Mouse (Mus musculus) midbrain, embryonic 16.5 days (tissue): Measurements from ENCODE around the gene Ubxn10. TPM values are rescaled to one million over a fixed set of nuclear protein-coding genes. Genes with fewer than 3 reads are reported as not detected.

ENCODE experiments used
- ATAC-seq: fragments of 200-750 bp; cut with Nextera tagmentation; 2 replicates; pipeline ENCODE4 v1.8.0; 2017; ENCODE audit warnings: moderate TSS enrichment
- H3K27ac ChIP-seq: fragments of 300-500 bp; sonication (generic); 2 replicates; pipeline ENCODE4 v1.5.1; 2014; ENCODE audit warnings: mild to moderate bottlenecking, low read length, mixed read lengths
- H3K27me3 ChIP-seq: fragments of 300-500 bp; sonication (generic); 2 replicates; pipeline ENCODE4 v1.6.1; 2014; ENCODE audit warnings: low read depth, low read length, mixed read lengths; ENCODE audit not compliant: control insufficient read depth, insufficient read depth
- H3K36me3 ChIP-seq: fragments of 300-500 bp; sonication (generic); 2 replicates; pipeline ENCODE4 v1.6.1; 2014; ENCODE audit warnings: mild to moderate bottlenecking, low read length, moderate library complexity, mixed read lengths; ENCODE audit not compliant: control insufficient read depth, insufficient read depth
- H3K4me1 ChIP-seq: fragments of 300-500 bp; sonication (generic); 2 replicates; pipeline ENCODE4 v1.6.1; 2014; ENCODE audit warnings: mild to moderate bottlenecking, low read length, mixed read lengths; ENCODE audit not compliant: control insufficient read depth, insufficient read depth
- H3K4me2 ChIP-seq: fragments of 300-500 bp; sonication (generic); 2 replicates; pipeline ENCODE4 v1.6.1; 2014; ENCODE audit warnings: mild to moderate bottlenecking, low read length, mixed read lengths
- H3K4me3 ChIP-seq: fragments of 300-500 bp; sonication (generic); 2 replicates; pipeline ENCODE4 v1.5.1; 2014; ENCODE audit warnings: low read depth, mild to moderate bottlenecking, low read length, moderate library complexity, mixed read lengths
- H3K9ac ChIP-seq: fragments of 300-500 bp; sonication (generic); 2 replicates; pipeline ENCODE4 v1.6.1; 2014; ENCODE audit warnings: low read depth, low read length, mixed read lengths
- H3K9me3 ChIP-seq: fragments of 300-500 bp; sonication (generic); replicated peaks from 2 replicates; pipeline ENCODE4 v1.6.1; 2014; ENCODE audit warnings: mild to moderate bottlenecking, low read length, mixed read lengths; ENCODE audit not compliant: control insufficient read depth, poor library complexity, severe bottlenecking
- WGBS: fragments of 180-500 bp; shearing (Covaris S2); extraction: QIAGEN DNeasy Blood & Tissue Kit; methylation state at CpG from one replicate; pipeline ENCODE4 v1.1.7; 2014; 5-methylcytosine and 5-hydroxymethylcytosine counted together
- polyA plus RNA-seq: library from polyadenylated mRNA; unstranded; fragments of >200 nt; fragmentation: Nextera tagmentation; extraction: Ambion mirVana; gene quantifications from 2 replicates; pipeline ENCODE4 v1.2.1, GENCODE M21; 2015

The Ubxn10 gene
- polyA plus RNA-seq, 1 experiment from 2014 or later, result 5.4 TPM

DNA sequence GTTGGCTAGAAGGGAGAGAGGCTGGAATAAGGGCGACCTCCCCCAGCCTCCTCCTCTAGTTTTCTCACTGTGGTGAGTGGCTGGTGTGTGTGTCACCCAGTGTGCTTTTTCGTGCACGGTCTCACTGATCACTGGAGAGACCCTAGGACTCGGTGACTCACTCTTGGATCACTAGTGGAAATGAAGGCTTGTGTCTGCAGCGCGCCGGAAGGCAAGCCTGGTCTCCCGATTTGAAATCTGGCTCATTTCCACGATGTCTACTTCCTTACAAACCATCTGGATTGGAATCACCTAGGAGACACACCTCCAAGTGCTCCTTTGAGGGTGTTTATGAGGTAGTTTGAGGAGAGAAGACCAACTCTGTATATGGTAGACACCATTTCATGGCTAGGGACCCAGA lies 9.9 kb upstream of the Ubxn10 start:
- H3K4me1 ChIP-seq, result 0 out of 2 replicates have a peak, but pooled peaks cover 7% of the 10 kb centered on the region
- no peak overlapping the region for H3K9ac ChIP-seq
- H3K36me3 ChIP-seq, result no peaks in the 10 kb centered on the region
- H3K27ac ChIP-seq, result no peak overlapping the region
- WGBS, result 91% methylated on average over 9 of the region's 9 CpGs
- H3K4me2 ChIP-seq, result no peak overlapping the region
- H3K4me3 ChIP-seq, result no peak overlapping the region
- no peak for ATAC-seq
- no peaks in the 10 kb centered on the region for H3K27me3 ChIP-seq
- no peaks in the 10 kb centered on the region for H3K9me3 ChIP-seq

DNA sequence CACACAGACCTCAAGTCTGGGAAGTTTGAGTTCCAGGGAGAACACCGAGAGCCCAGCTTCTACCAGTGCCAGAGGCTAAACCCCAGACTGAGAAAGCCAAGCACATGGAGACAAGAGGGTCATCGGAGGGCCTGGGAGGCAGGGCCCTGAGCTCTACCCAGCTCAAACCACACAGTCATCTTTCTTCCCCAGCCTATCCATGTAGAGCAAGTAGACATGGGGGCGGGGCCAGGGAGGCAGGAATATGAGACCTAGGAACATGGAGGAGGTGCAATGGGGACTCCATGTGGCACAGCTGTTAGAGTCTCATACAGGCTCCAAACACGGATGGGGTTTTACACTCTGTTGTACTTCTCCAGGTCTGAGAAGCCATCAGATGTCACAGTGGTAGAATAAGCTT lies 8.9 kb upstream of the Ubxn10 start:
- no peaks in the 10 kb centered on the region for H3K36me3 ChIP-seq
- 0 out of 2 replicates have a peak, but pooled peaks cover 7% of the 10 kb centered on the region for H3K4me1 ChIP-seq
- H3K4me3 ChIP-seq, result no peak overlapping the region
- no peak overlapping the region for H3K9ac ChIP-seq
- no peaks in the 10 kb centered on the region for H3K27me3 ChIP-seq
- H3K4me2 ChIP-seq, result no peak overlapping the region
- no peak overlapping the region for H3K27ac ChIP-seq
- no peak for ATAC-seq
- H3K9me3 ChIP-seq, result no peaks in the 10 kb centered on the region
- 60% methylated on average over 4 of the region's 4 CpGs for WGBS

DNA sequence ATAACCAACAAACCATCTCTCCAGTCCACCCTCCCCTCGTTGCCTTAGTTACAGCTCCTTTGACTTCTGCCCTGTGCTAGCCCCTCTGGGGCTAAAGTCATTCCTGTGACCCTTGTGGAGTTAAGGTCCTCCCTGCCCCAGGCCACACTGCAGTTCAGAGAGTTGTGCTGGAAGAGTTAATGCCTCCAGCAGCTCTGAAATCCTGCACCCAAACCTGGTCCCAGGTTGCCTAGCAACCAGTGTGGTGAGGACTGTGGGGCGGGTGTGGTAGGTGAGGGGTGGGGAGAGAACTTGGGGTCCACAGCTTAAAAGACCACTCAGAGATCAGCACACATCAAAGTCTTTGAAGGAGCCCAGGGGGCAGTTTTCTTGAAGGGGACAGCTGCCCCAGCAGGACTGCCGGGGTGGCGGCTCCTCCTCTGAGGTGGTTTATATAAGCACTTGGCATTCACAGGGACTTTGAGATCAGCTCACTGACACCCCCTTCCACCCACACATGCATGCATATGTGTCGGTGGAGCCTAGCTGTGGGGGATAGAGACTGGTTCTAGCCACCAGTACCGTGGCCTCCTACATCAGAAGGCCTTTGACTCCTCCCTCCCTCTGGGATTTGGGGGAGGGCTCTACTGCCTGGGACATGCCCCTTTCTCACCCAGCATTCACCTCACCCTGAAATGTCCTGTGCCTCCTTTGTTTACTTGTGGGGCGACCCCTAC lies 2.3 kb upstream of the Ubxn10 start:
- no peak for ATAC-seq
- 11% methylated on average over 7 of the region's 7 CpGs for WGBS
- Histone ChIP-seq H3K27me3 (no peaks in the 10 kb centered on the region), H3K4me1 (peaks cover 9% of the 10 kb centered on the region), H3K4me2 (no peak overlapping the region), H3K27ac (no peak overlapping the region), H3K4me3 (no peak overlapping the region), H3K9me3 (no peaks in the 10 kb centered on the region), H3K36me3 (no peaks in the 10 kb centered on the region), H3K9ac (no peak overlapping the region)

DNA sequence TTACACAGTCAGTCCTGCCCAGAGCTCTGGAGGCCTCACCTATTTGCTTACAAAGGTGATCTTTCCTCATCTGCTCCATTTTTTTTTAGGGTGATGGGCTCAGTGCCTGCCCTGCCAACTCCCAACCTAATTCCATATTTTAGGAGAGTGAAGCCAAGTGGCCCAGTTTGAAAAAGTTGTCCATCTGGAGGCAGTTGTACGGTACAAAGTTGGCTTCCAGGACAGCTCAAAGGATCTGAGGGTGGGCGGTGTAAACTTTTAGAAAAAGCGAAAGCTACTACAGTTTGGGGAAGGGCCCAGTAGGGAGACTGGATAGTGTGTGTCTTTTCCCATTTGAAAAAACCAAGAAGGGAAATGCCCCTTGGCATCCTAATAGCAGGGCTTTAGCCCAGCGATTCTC lies 2.1 kb downstream of the Ubxn10 start:
- no peak overlapping the region for H3K27ac ChIP-seq
- no peaks in the 10 kb centered on the region for H3K27me3 ChIP-seq
- ATAC-seq, result no peak
- H3K4me3 ChIP-seq, result no peak overlapping the region
- H3K4me1 ChIP-seq, result peaks cover 9% of the 10 kb centered on the region
- H3K36me3 ChIP-seq, result no peaks in the 10 kb centered on the region
- WGBS, result 92% methylated on average over 4 of the region's 4 CpGs
- no peak overlapping the region for H3K9ac ChIP-seq
- H3K9me3 ChIP-seq, result no peaks in the 10 kb centered on the region
- no peak overlapping the region for H3K4me2 ChIP-seq

DNA sequence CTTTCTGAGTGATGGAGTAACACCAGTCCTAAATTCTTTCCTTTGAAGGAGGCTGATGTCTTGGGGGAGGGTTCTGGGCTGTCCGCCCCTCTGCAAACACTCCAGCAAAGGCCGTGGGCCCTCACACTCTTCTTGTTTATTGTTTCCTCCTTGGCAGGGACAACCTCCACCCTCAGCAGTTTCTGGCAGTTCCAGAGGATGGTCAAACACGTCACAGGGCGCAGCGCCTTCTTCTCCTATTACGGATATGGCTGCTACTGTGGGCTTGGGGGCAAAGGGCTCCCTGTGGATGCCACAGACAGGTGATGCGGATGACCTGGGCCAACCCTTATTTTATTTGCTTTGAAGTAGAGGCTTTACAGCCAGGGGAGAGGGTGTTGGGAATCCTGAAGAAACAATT lies 2.9 kb downstream of the Ubxn10 start:
- no peak overlapping the region for H3K4me2 ChIP-seq
- WGBS, result 86% methylated on average over 7 of the region's 7 CpGs
- peaks cover 6% of the 10 kb centered on the region for H3K4me1 ChIP-seq
- ATAC-seq, result no peak
- no peaks in the 10 kb centered on the region for H3K27me3 ChIP-seq
- no peaks in the 10 kb centered on the region for H3K36me3 ChIP-seq
- no peak overlapping the region for H3K27ac ChIP-seq
- no peaks in the 10 kb centered on the region for H3K9me3 ChIP-seq
- H3K9ac ChIP-seq, result no peak overlapping the region
- no peak overlapping the region for H3K4me3 ChIP-seq

DNA sequence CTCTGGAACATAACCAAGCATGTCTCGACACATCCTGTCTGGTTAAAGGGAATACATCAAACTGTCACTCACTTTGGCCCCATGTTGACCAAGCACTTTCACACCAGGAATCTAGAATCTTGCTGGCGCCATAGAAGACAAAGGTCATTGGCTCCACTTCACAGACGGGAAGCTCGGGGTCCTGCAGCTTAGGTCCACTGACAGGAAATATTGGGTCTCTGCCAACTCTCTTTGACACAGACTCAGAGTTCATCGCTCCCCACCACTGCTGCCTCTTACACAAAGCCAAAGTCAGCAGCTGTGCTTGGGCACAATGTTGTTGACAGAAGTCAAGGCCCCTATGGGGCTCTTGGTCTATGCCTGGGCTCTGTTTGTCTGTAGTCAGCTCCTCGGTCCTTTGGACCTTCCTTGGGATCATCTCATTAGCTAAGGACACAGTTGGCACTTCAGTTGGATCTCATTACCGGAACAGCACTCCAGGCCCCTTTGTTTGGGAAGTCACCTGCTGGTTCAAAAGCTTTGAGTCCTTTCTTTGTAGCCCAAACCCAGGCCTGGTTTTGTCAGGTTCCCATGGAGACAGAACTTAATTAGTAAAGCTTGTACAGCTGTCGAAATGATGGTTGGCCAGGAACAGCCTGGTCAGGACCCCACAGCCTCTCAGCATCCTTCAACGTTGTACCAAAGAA lies 7.8 kb downstream of the Ubxn10 start:
- WGBS, result 19% methylated on average over 9 of the region's 9 CpGs

DNA sequence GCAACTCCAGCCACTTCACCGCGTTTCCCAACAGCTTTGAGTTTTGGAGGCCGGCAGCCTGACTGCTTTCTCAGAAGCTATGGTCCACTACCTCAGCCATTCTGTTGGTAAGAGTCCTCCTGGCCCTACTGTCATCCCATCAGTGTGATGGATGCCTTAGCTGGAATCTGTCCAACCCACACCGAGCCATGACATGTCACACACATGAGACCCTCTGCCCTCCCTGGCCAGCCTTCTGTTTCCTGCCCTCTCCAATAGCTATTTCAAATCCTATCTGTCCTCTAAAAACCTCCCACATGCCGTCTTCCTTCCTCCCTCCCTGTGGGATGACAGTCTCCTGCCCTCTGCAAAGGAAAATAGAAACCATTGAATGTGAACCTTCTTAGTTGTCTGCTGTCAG lies 11.2 kb downstream of the Ubxn10 start:
- 85% methylated on average over 5 of the region's 5 CpGs for WGBS
- Histone ChIP-seq H3K4me2 (no peak overlapping the region), H3K36me3 (no peaks in the 10 kb centered on the region), H3K9ac (no peak overlapping the region), H3K4me1 (peaks cover 21% of the 10 kb centered on the region), H3K27ac (no peak overlapping the region), H3K9me3 (no peaks in the 10 kb centered on the region), H3K27me3 (no peaks in the 10 kb centered on the region), H3K4me3 (no peak overlapping the region)
- no peak for ATAC-seq

More for the DNA sequence above, 7.8 kb downstream of the Ubxn10 start:
- Histone ChIP-seq H3K36me3 (no peaks in the 10 kb centered on the region), H3K4me1 (peaks cover 17% of the 10 kb centered on the region), H3K4me3 (no peak overlapping the region), H3K4me2 (no peak overlapping the region), H3K9ac (no peak overlapping the region), H3K27ac (no peak overlapping the region), H3K27me3 (no peaks in the 10 kb centered on the region), H3K9me3 (no peaks in the 10 kb centered on the region)
- peak; percentile 74 for ATAC-seq

DNA sequence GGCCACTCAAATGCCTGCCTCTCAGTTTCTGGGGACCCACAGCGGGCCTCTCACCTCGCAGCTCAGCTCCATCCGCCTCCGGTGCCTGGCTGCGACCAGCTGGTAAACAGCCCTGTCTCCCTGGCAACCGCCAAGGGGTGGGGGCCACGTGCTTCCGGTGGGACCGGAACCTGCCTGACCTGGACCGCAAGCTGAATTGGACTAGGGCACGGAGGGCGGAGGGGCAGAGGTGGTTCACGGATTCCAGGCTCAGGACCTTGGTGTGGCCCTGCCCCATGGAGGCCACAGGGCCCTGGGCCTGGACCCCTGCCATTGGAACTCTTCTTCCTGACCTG lies 11.9 kb downstream of the Ubxn10 start:
- no peak overlapping the region; the same call in 1 of the 2 replicates for H3K27ac ChIP-seq
- peak overlapping the region; percentile 29 for H3K4me3 ChIP-seq
- H3K27me3 ChIP-seq, result no peaks in the 10 kb centered on the region
- H3K4me2 ChIP-seq, result peak overlapping the region; percentile 61
- no peaks in the 10 kb centered on the region for H3K36me3 ChIP-seq
- H3K9me3 ChIP-seq, result no peaks in the 10 kb centered on the region
- peaks cover 21% of the 10 kb centered on the region for H3K4me1 ChIP-seq
- peak; percentile 81 for ATAC-seq
- 6% methylated on average over 13 of the region's 13 CpGs for whole genome bisulfite sequencing
- H3K9ac ChIP-seq, result peak overlapping the region; percentile 65

DNA sequence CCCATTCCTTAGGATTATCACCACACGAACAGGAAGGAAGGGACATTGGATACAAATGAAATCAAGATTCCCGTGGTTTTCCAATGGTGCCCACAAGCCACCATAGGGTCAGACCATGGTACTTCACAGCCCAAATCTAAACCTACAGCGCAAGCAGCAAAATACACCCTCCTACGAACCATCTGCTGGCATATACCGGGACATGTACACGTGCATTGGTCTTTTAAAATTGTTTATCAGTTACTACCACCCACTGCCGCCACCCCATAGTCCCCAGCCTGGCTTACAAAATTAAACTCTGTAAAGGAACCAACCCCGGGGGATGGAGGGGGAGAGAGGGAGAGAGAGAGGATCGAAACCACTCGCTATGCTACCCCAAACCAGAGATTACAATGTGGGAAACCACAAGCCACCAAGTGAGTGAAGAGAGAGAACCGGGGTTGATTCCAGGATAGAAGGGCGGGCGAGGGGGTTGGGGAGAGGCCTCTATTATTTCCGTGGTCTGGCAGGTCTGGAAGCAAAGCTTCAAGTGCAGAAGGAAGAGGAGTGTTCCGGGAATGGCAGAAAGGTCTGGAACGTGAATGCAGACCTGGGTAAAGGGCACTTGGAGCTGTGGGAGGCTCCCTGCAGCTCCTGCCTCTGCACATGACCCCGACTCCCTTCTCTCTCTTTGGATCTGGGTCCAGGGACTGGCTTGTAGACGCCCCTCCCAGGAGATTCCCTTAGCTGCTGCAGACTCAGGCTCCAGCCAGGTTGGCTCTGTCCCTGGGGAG lies 12.4 kb downstream of the Ubxn10 start, which contains the start of gene Pla2g2c:
TSS of gene Pla2g2c (plus strand) at position 439 of the 773 bp plus-strand sequence.
- WGBS, result 53% methylated on average over 18 of the region's 18 CpGs
- Histone ChIP-seq H3K9ac (peak within 1 kb of the TSS; percentile 65), H3K36me3 (no peaks in the 10 kb centered on the region), H3K4me3 (peak within 1 kb of the TSS; percentile 29), H3K4me1 (peaks cover 21% of the 10 kb centered on the region), H3K27ac (no peak within 1 kb of the TSS; the same call in 1 of the 2 replicates), H3K27me3 (no peaks in the 10 kb centered on the region), H3K4me2 (peak within 1 kb of the TSS; percentile 61), H3K9me3 (no peaks in the 10 kb centered on the region)
- ATAC-seq, result peak; percentile 39
